Mouse (Mus musculus): ENCODE measurements around the gene Phactr2. TPM values are rescaled to one million over a fixed set of nuclear protein-coding genes. Genes with fewer than 3 reads are reported as not detected.
A peak's percentile ranks its signal among the peaks of the same experiment; 100 is the strongest.
"Not testable (repeated sequence)": the region's sequence is repeated elsewhere in the genome, so short reads cannot be mapped to it uniquely, and the experiment has no call there.

Gene Phactr2
- polyA plus RNA-seq, 1 experiment: 6.7 TPM

GRCm38 (mm10) chr10:13201741-13202293 lies 272.4 kb downstream of the Phactr2 start:
- Histone ChIP-seq H3K4me3 (ENCODE audit: insufficient read depth, low read length) (no peak overlapping the region), H3K4me1 (ENCODE audit: control insufficient read depth, insufficient read depth, low read length) (no peaks in the 10 kb centered on the region), H3K27ac (ENCODE audit: insufficient read depth, low read length) (no peak overlapping the region)
- TF ChIP-seq POLR2A (IDR thresholded peaks at IDR 0.05; ENCODE audit: extremely low read depth, insufficient read depth, low read length): no peak

GRCm38 (mm10) chr10:13200862-13201261 lies 273.4 kb downstream of the Phactr2 start:
- no peaks in the 10 kb centered on the region for H3K4me1 ChIP-seq (ENCODE audit: control insufficient read depth, insufficient read depth, low read length)
- no peak overlapping the region for H3K4me3 ChIP-seq (ENCODE audit: insufficient read depth, low read length)
- no peak overlapping the region for H3K27ac ChIP-seq (ENCODE audit: insufficient read depth, low read length)
- no peak for TF ChIP-seq POLR2A (IDR thresholded peaks at IDR 0.05; ENCODE audit: extremely low read depth, insufficient read depth, low read length)
- no peak for TF ChIP-seq CTCF (IDR thresholded peaks at IDR 0.05; ENCODE audit: extremely low read depth, insufficient read depth, low read length)

GRCm38 (mm10) chr10:13199234-13199633 lies 275.0 kb downstream of the Phactr2 start:
- H3K4me1 ChIP-seq (ENCODE audit: control insufficient read depth, insufficient read depth, low read length): no peaks in the 10 kb centered on the region
- TF ChIP-seq POLR2A (IDR thresholded peaks at IDR 0.05; ENCODE audit: extremely low read depth, insufficient read depth, low read length): no peak
- no peak for TF ChIP-seq CTCF (IDR thresholded peaks at IDR 0.05; ENCODE audit: extremely low read depth, insufficient read depth, low read length)
- H3K4me3 ChIP-seq (ENCODE audit: insufficient read depth, low read length): no peak overlapping the region
- no peak overlapping the region for H3K27ac ChIP-seq (ENCODE audit: insufficient read depth, low read length)

- no peak overlapping the region for H3K27ac ChIP-seq (ENCODE audit: insufficient read depth, low read length)
- H3K4me1 ChIP-seq (ENCODE audit: control insufficient read depth, insufficient read depth, low read length): peaks cover 3% of the 10 kb centered on the region; the same call in 1 of the 2 replicates
- no peak overlapping the region for H3K4me3 ChIP-seq (ENCODE audit: insufficient read depth, low read length)
- TF ChIP-seq POLR2A (IDR thresholded peaks at IDR 0.05; ENCODE audit: extremely low read depth, insufficient read depth, low read length): no peak
- no peak for TF ChIP-seq CTCF (IDR thresholded peaks at IDR 0.05; ENCODE audit: extremely low read depth, insufficient read depth, low read length)
Observed at GRCm38 (mm10) chr10:13196872-13197507, 277.2 kb downstream of the Phactr2 start.

- H3K4me1 ChIP-seq (ENCODE audit: control insufficient read depth, insufficient read depth, low read length); H3K27ac ChIP-seq (ENCODE audit: insufficient read depth, low read length): not testable (repeated sequence)
- peak overlapping the region; percentile 61; the same call in 1 of the 2 replicates for H3K4me3 ChIP-seq (ENCODE audit: insufficient read depth, low read length)
Observed at GRCm38 (mm10) chr10:13193496-13193895, 280.7 kb downstream of the Phactr2 start.

- peak within 1 kb of the TSS; percentile 61 for H3K4me3 ChIP-seq (ENCODE audit: insufficient read depth, low read length)
- H3K4me1 ChIP-seq (ENCODE audit: control insufficient read depth, insufficient read depth, low read length): peaks cover 3% of the 10 kb centered on the region; the same call in 1 of the 2 replicates
- H3K27ac ChIP-seq (ENCODE audit: insufficient read depth, low read length): peak within 1 kb of the TSS; percentile 13; the same call in 1 of the 2 replicates
- TF ChIP-seq CTCF (IDR thresholded peaks at IDR 0.05; ENCODE audit: extremely low read depth, insufficient read depth, low read length) (no peak), POLR2A (IDR thresholded peaks at IDR 0.05; ENCODE audit: extremely low read depth, insufficient read depth, low read length) (peak; percentile 17; the same call in 1 of the 2 replicates)
Observed at GRCm38 (mm10) chr10:13192731-13193351, 281.4 kb downstream of the Phactr2 start, which contains the start of gene Ltv1. Gene Ltv1, minus strand, starts transcription at chr10:13193168.

GRCm38 (mm10) chr10:13189881-13190280 lies 284.3 kb downstream of the Phactr2 start:
- Histone ChIP-seq H3K27ac (ENCODE audit: insufficient read depth, low read length) (no peak overlapping the region), H3K4me3 (ENCODE audit: insufficient read depth, low read length) (no peak overlapping the region), H3K4me1 (ENCODE audit: control insufficient read depth, insufficient read depth, low read length) (peaks cover 3% of the 10 kb centered on the region; the same call in 1 of the 2 replicates)
- TF ChIP-seq CTCF (IDR thresholded peaks at IDR 0.05; ENCODE audit: extremely low read depth, insufficient read depth, low read length): no peak
- no peak for TF ChIP-seq POLR2A (IDR thresholded peaks at IDR 0.05; ENCODE audit: extremely low read depth, insufficient read depth, low read length)

- Histone ChIP-seq H3K4me3 (ENCODE audit: insufficient read depth, low read length) (no peak overlapping the region), H3K4me1 (ENCODE audit: control insufficient read depth, insufficient read depth, low read length) (no peaks in the 10 kb centered on the region), H3K27ac (ENCODE audit: insufficient read depth, low read length) (no peak overlapping the region)
- no peak for TF ChIP-seq POLR2A (IDR thresholded peaks at IDR 0.05; ENCODE audit: extremely low read depth, insufficient read depth, low read length)
- no peak for TF ChIP-seq CTCF (IDR thresholded peaks at IDR 0.05; ENCODE audit: extremely low read depth, insufficient read depth, low read length)
Observed at GRCm38 (mm10) chr10:13186754-13187153, 287.5 kb downstream of the Phactr2 start.

- Histone ChIP-seq H3K27ac (ENCODE audit: insufficient read depth, low read length) (no peak overlapping the region), H3K4me1 (ENCODE audit: control insufficient read depth, insufficient read depth, low read length) (no peaks in the 10 kb centered on the region), H3K4me3 (ENCODE audit: insufficient read depth, low read length) (no peak overlapping the region)
- TF ChIP-seq POLR2A (IDR thresholded peaks at IDR 0.05; ENCODE audit: extremely low read depth, insufficient read depth, low read length): no peak
- TF ChIP-seq CTCF (IDR thresholded peaks at IDR 0.05; ENCODE audit: extremely low read depth, insufficient read depth, low read length): no peak
Observed at GRCm38 (mm10) chr10:13184170-13184766, 289.9 kb downstream of the Phactr2 start.

Data from cortical plate, adult 2 months (tissue).